21 mouse cellular contexts compared by ENCODE assay signal in the genomic region with DNA sequence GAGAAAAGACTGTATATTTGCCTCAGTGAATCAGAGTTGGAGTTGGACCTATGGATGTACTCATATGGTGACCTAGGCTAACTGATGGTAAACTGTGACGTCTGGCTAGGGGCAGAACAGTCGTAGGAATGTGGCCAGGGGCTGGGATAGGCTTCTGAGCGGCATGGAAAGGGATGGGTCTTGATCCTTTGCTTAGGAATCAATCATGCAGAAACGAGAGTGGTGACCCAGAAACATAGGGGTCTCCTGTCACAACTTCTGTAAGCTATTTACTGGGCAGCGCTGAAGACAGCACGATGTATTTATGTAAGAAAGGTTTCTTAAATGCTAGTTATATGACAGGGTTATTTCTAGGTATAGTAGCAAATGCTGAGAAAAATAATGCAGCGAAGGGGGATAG.
DNase-seq lines count a peak whose midpoint lies in the region; ATAC-seq lines count a peak whose summit lies in the region.
"Had no signal": no experiment of that assay in that cellular context is flagged by ENCODE, and none has a peak within 500 bp of the region (broad histone marks: within the 10 kb centered on the region; RNA-seq: fewer than 3 reads in every experiment).

No protein-coding gene starts in this region.

- no peak overlapping the region for H3K4me2 ChIP-seq in heart, embryonic 11.5 days

- DNase-seq in embryo, embryonic 9.5 days (ENCODE audit: extremely low spot score) = peak; percentile 10
- DNase-seq in embryo, embryonic 11 days = no peak
- DNase-seq in retina, embryonic 14.5 days (ENCODE audit: low spot score) = peak; percentile 71
- DNase-seq in retina, postnatal 1 day = peak; percentile 75
- no peak for DNase-seq in limb, embryonic 10.5 days (ENCODE audit: low spot score)
- DNase-seq: adrenal gland, adult 2 months; adrenal gland, adult 8-10 months; adrenal gland, postnatal 10 days; adrenal gland, postnatal 14 days; adrenal gland, postnatal 25 days; adrenal gland, postnatal 36 days; B cell, adult 2 months; cerebellum, adult 11 months; cerebellum, adult 11-12 months; cerebellum, adult 18-20 months had no signal

- H3K9me3 ChIP-seq in heart, embryonic 11.5 days (replicated peaks; ENCODE audit: control insufficient read depth, low read length) = no peaks in the 10 kb centered on the region
- H3K9me3 ChIP-seq in limb, embryonic 10.5 days (replicated peaks) = no peaks in the 10 kb centered on the region
- H3K9me3 ChIP-seq: G1E had no signal

- H3K4me3 ChIP-seq in heart, embryonic 11.5 days (ENCODE audit: low read depth, low read length) = no peak overlapping the region
- H3K4me3 ChIP-seq in limb, embryonic 10.5 days = no peak overlapping the region

- H3K27me3 ChIP-seq in heart, embryonic 11.5 days (ENCODE audit: control insufficient read depth, insufficient read depth, low read length) = no peaks in the 10 kb centered on the region
- no peaks in the 10 kb centered on the region for H3K27me3 ChIP-seq in limb, embryonic 10.5 days (ENCODE audit: low read depth, poor library complexity, severe bottlenecking)
- H3K27me3 ChIP-seq: CH12.LX, Patski had no signal

- H3K4me1 ChIP-seq in heart, embryonic 11.5 days (ENCODE audit: control insufficient read depth, insufficient read depth, low read length) = no peaks in the 10 kb centered on the region
- H3K4me1 ChIP-seq in limb, embryonic 10.5 days = no peaks in the 10 kb centered on the region

- H3K27ac ChIP-seq in heart, embryonic 11.5 days (ENCODE audit: low read depth, low read length) = no peak overlapping the region
- H3K27ac ChIP-seq in limb, embryonic 10.5 days = no peak overlapping the region

- WGBS in heart, embryonic 11.5 days (ENCODE audit: insufficient replicate concordance) = 61% methylated on average over 7 of the region's 7 CpGs
- WGBS in limb, embryonic 10.5 days = 70% methylated on average over 7 of the region's 7 CpGs

- no peaks in the 10 kb centered on the region for H3K36me3 ChIP-seq in heart, embryonic 11.5 days (ENCODE audit: control insufficient read depth, insufficient read depth, low read length)
- no peaks in the 10 kb centered on the region for H3K36me3 ChIP-seq in limb, embryonic 10.5 days

- no peak for ATAC-seq in heart, embryonic 11.5 days (replicated peaks; ENCODE audit: insufficient number of reproducible peaks, low FRiP score, low TSS enrichment)
- ATAC-seq: activated CD4-positive, CD25-positive, alpha-beta regulatory T cell, adult 4 months; CD4-positive, CD25-positive, alpha-beta regulatory T cell, adult 4 months; Patski had no signal

- no peak overlapping the region for H3K9ac ChIP-seq in heart, embryonic 11.5 days (ENCODE audit: low read depth, low read length)

Comparison
In these comparisons a context has a peak if more than half of its experiments do, and no peak if none do; other contexts are left out.
1. DNase-seq: peak in embryo, embryonic 9.5 days (single experiment), retina, embryonic 14.5 days (single experiment) and retina, postnatal 1 day (single experiment); none in embryo, embryonic 11 days (single experiment) and limb, embryonic 10.5 days (single experiment).